Mouse (Mus musculus): ENCODE measurements around the gene Tfpi.

DNA sequence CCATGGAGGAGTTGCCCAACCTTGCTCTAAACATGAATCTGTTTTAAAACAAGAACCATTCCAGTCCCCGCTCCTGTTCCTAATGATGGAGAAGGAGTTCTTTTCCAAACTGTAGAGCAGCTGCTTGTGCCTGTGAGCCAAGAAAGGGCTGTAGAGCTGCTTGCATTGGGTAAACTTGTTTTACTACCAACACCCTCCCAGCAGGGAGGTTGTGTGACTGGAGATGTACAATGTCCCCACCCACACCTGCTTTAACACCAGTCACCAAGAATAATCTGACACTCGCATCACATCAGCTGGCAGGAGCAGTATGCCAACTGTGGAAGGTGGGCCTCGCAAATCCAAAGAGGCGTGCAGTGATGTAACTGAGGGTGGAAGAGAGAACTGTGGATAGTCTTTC is 34.5 kb upstream of the Tfpi start:
- TF ChIP-seq CTCF (IDR thresholded peaks at IDR 0.05; ENCODE audit: borderline replicate concordance, control insufficient read depth, extremely low read depth, insufficient read depth, low read length, poor library complexity) (no peak), POLR2A (IDR thresholded peaks at IDR 0.05; ENCODE audit: control insufficient read depth, extremely low read depth, insufficient read depth, low read length, poor library complexity) (no peak)

All from thymus, adult 2 months (tissue).